Mouse (Mus musculus) neural tube, embryonic 15.5 days (tissue): ENCODE data around the gene Gfi1. TPM values are rescaled to one million over a fixed set of nuclear protein-coding genes. Genes with fewer than 3 reads are reported as not detected.

Source experiments
- ATAC-seq: fragments of 200-750 bp; cut with Nextera tagmentation; 2 replicates; pipeline ENCODE4 v1.8.0; 2017; ENCODE audit warnings: mild to moderate bottlenecking, moderate TSS enrichment, moderate library complexity; ENCODE audit not compliant: low FRiP score
- H3K27ac ChIP-seq: fragments of 300-500 bp; sonication (generic); replicated peaks from 2 replicates; pipeline ENCODE4 v1.5.1; 2015; ENCODE audit warnings: mild to moderate bottlenecking, inconsistent platforms
- H3K27me3 ChIP-seq: fragments of 300-500 bp; sonication (generic); replicated peaks from 2 replicates; pipeline ENCODE4 v1.6.1; 2015; ENCODE audit warnings: inconsistent platforms
- H3K36me3 ChIP-seq: fragments of 300-500 bp; sonication (generic); 2 replicates; pipeline ENCODE4 v1.6.1; 2015; ENCODE audit warnings: inconsistent platforms
- H3K4me1 ChIP-seq: fragments of 300-500 bp; sonication (generic); 2 replicates; pipeline ENCODE4 v1.6.1; 2015; ENCODE audit warnings: inconsistent platforms
- H3K4me2 ChIP-seq: fragments of 300-500 bp; sonication (generic); 2 replicates; pipeline ENCODE4 v1.6.1; 2015; ENCODE audit warnings: inconsistent platforms, mild to moderate bottlenecking, moderate library complexity
- H3K4me3 ChIP-seq: fragments of 300-500 bp; sonication (generic); replicated peaks from 2 replicates; pipeline ENCODE4 v1.5.1; 2015; ENCODE audit warnings: mild to moderate bottlenecking, inconsistent platforms
- H3K9ac ChIP-seq: fragments of 300-500 bp; sonication (generic); replicated peaks from 2 replicates; pipeline ENCODE4 v1.6.1; 2015; ENCODE audit warnings: mild to moderate bottlenecking, inconsistent platforms
- H3K9me3 ChIP-seq: fragments of 300-500 bp; sonication (generic); replicated peaks from 2 replicates; pipeline ENCODE4 v1.6.1; 2016; ENCODE audit warnings: inconsistent platforms
- WGBS: fragments of 180-500 bp; shearing (Covaris S2); methylation state at CpG from one replicate; pipeline ENCODE4 v1.1.7; 2015; ENCODE audit warnings: mixed read lengths; 5-methylcytosine and 5-hydroxymethylcytosine counted together
- polyA plus RNA-seq: library from polyadenylated mRNA; unstranded; fragments of >200 nt; fragmentation: Nextera tagmentation; extraction: Ambion mirVana; gene quantifications from 2 replicates; pipeline ENCODE4 v1.2.1, GENCODE M21; 2015

The Gfi1 gene
- polyA plus RNA-seq, 1 experiment from 2014 or later = not detected

- WGBS = 84% methylated on average over 8 of the region's 8 CpGs
- H3K27ac ChIP-seq = no peak overlapping the region
- no peaks in the 10 kb centered on the region for H3K36me3 ChIP-seq
Observed at GRCm38 (mm10) chr5:107698888-107699287, 26.9 kb downstream of the Gfi1 start.

GRCm38 (mm10) chr5:107695019-107695418 lies 30.8 kb downstream of the Gfi1 start:
- Histone ChIP-seq H3K4me3 (no peak overlapping the region), H3K27me3 (peaks cover 4% of the 10 kb centered on the region), H3K36me3 (no peaks in the 10 kb centered on the region), H3K4me2 (no peak overlapping the region), H3K27ac (no peak overlapping the region), H3K4me1 (no peaks in the 10 kb centered on the region), H3K9me3 (no peaks in the 10 kb centered on the region; the same call in 1 of the 2 replicates), H3K9ac (no peak overlapping the region)
- WGBS = 84% methylated on average over 3 of the region's 3 CpGs
- no peak for ATAC-seq

More at GRCm38 (mm10) chr5:107698888-107699287, 26.9 kb downstream of the Gfi1 start:
- Histone ChIP-seq H3K9me3 (no peaks in the 10 kb centered on the region; the same call in 1 of the 2 replicates), H3K4me3 (no peak overlapping the region), H3K27me3 (no peaks in the 10 kb centered on the region), H3K4me2 (no peak overlapping the region), H3K4me1 (no peaks in the 10 kb centered on the region), H3K9ac (no peak overlapping the region)
- no peak for ATAC-seq

- Histone ChIP-seq H3K27ac (peak overlapping the region; percentile 68), H3K27me3 (peaks cover 12% of the 10 kb centered on the region), H3K9ac (peak overlapping the region; percentile 59), H3K36me3 (no peaks in the 10 kb centered on the region), H3K4me3 (peak overlapping the region; percentile 59), H3K4me2 (peak overlapping the region; percentile 85), H3K9me3 (no peaks in the 10 kb centered on the region), H3K4me1 (peaks cover 12% of the 10 kb centered on the region)
- ATAC-seq = peak; percentile 62
- WGBS = 20% methylated on average over 9 of the region's 9 CpGs
Observed at GRCm38 (mm10) chr5:107688499-107688866, 37.4 kb downstream of the Gfi1 start.

GRCm38 (mm10) chr5:107687592-107688498 lies 38.0 kb downstream of the Gfi1 start:
- Histone ChIP-seq H3K4me3 (peak overlapping the region; percentile 59), H3K9ac (peak overlapping the region; percentile 59), H3K36me3 (no peaks in the 10 kb centered on the region), H3K4me1 (peaks cover 12% of the 10 kb centered on the region), H3K9me3 (no peaks in the 10 kb centered on the region), H3K4me2 (peak overlapping the region; percentile 85), H3K27me3 (peaks cover 12% of the 10 kb centered on the region), H3K27ac (peak overlapping the region; percentile 68)
- WGBS = 12% methylated on average over 46 of the region's 46 CpGs
- peak; percentile 97 for ATAC-seq

GRCm38 (mm10) chr5:107687161-107687560 lies 38.7 kb downstream of the Gfi1 start:
- peak overlapping the region; percentile 85; the same call in 1 of the 2 replicates for H3K4me2 ChIP-seq
- 95% methylated on average over 5 of the region's 5 CpGs for WGBS
- H3K36me3 ChIP-seq = no peaks in the 10 kb centered on the region
- no peak overlapping the region for H3K4me3 ChIP-seq
- ATAC-seq = no peak
- H3K4me1 ChIP-seq = peaks cover 12% of the 10 kb centered on the region
- no peak overlapping the region for H3K9ac ChIP-seq
- no peak overlapping the region for H3K27ac ChIP-seq
- H3K9me3 ChIP-seq = no peaks in the 10 kb centered on the region
- peaks cover 12% of the 10 kb centered on the region for H3K27me3 ChIP-seq

- no peaks in the 10 kb centered on the region for H3K9me3 ChIP-seq
- no peak for ATAC-seq
- H3K27me3 ChIP-seq = peaks cover 2% of the 10 kb centered on the region
- no peak overlapping the region for H3K27ac ChIP-seq
- WGBS = 92% methylated on average over 2 of the region's 2 CpGs
- H3K36me3 ChIP-seq = no peaks in the 10 kb centered on the region
- H3K9ac ChIP-seq = no peak overlapping the region
- no peak overlapping the region for H3K4me2 ChIP-seq
- no peak overlapping the region for H3K4me3 ChIP-seq
- H3K4me1 ChIP-seq = peaks cover 12% of the 10 kb centered on the region
Observed at GRCm38 (mm10) chr5:107684380-107684779, 41.5 kb downstream of the Gfi1 start.

GRCm38 (mm10) chr5:107681300-107681699 lies 44.5 kb downstream of the Gfi1 start:
- WGBS = 81% methylated on average over 5 of the region's 5 CpGs
- ATAC-seq = no peak

GRCm38 (mm10) chr5:107678392-107678791 lies 47.4 kb downstream of the Gfi1 start:
- Histone ChIP-seq H3K4me2 (no peak overlapping the region), H3K27me3 (no peaks in the 10 kb centered on the region), H3K27ac (no peak overlapping the region), H3K9me3 (no peaks in the 10 kb centered on the region), H3K4me1 (no peaks in the 10 kb centered on the region), H3K9ac (no peak overlapping the region), H3K36me3 (no peaks in the 10 kb centered on the region), H3K4me3 (no peak overlapping the region)
- ATAC-seq = no peak
- 78% methylated on average over 5 of the region's 5 CpGs for WGBS

More at GRCm38 (mm10) chr5:107681300-107681699, 44.5 kb downstream of the Gfi1 start:
- Histone ChIP-seq H3K4me1 (no peaks in the 10 kb centered on the region), H3K9me3 (no peaks in the 10 kb centered on the region), H3K27ac (no peak overlapping the region), H3K36me3 (no peaks in the 10 kb centered on the region), H3K27me3 (no peaks in the 10 kb centered on the region; the same call in 1 of the 2 replicates), H3K9ac (no peak overlapping the region), H3K4me2 (no peak overlapping the region), H3K4me3 (no peak overlapping the region)

Other genes starting within 250 kb of the Gfi1 start
- 0.37 and 0.72 TPM in 2 replicates for gene Gm42669, start 218.4 kb downstream of the Gfi1 start, polyA plus RNA-seq
- gene 1700028K03Rik, start 191.3 kb downstream of the Gfi1 start, polyA plus RNA-seq = 0.29 and 0.36 TPM in 2 replicates
- 21.4 and 25.6 TPM in 2 replicates for gene Rpap2, start 128.7 kb downstream of the Gfi1 start, polyA plus RNA-seq
- gene Glmn, start 128.1 kb downstream of the Gfi1 start, polyA plus RNA-seq = 31.8 and 37.4 TPM in 2 replicates
- 0.12 and 0.24 TPM in 2 replicates for gene Ube2d2b, start 104.1 kb upstream of the Gfi1 start, polyA plus RNA-seq
- 56.0 and 59.5 TPM in 2 replicates for gene Evi5, start 149.1 kb upstream of the Gfi1 start, polyA plus RNA-seq
- 56.6 and 64.7 TPM in 2 replicates for gene Rpl5, start 174.5 kb upstream of the Gfi1 start, polyA plus RNA-seq